Mouse (Mus musculus) cerebellum, postnatal 14 days (tissue): Measurements from ENCODE around the gene Esyt1.
"Not testable (repeated sequence)": the region's sequence is repeated elsewhere in the genome, so short reads cannot be mapped to it uniquely, and the experiment has no call there.

Source experiments
- DNase-seq, 2 experiments: peaks; one replicate each; pipeline ENCODE4 v3.0.0; 2021; ENCODE audit warnings: mixed read lengths in 2 of 2

Esyt1 gene

GRCm38 (mm10) chr10:128525671-128526308, at the start of gene Esyt1:
TSS of gene Esyt1 (minus strand) at chr10:128525871.
- peak; percentile 90 to 91 for DNase-seq

GRCm38 (mm10) chr10:128575063-128575462, 49.4 kb upstream of the Esyt1 start:
- peak in 1 of 2 experiments; percentile 27 for DNase-seq

- peak; percentile 97 to 98 for DNase-seq
Measured at GRCm38 (mm10) chr10:128565788-128566531, 40.3 kb upstream of the Esyt1 start, which contains the start of gene Pa2g4. TSS of gene Pa2g4 (minus strand) at chr10:128565987.

GRCm38 (mm10) chr10:128565206-128565787, 39.6 kb upstream of the Esyt1 start:
- DNase-seq, result no peak

DNA sequence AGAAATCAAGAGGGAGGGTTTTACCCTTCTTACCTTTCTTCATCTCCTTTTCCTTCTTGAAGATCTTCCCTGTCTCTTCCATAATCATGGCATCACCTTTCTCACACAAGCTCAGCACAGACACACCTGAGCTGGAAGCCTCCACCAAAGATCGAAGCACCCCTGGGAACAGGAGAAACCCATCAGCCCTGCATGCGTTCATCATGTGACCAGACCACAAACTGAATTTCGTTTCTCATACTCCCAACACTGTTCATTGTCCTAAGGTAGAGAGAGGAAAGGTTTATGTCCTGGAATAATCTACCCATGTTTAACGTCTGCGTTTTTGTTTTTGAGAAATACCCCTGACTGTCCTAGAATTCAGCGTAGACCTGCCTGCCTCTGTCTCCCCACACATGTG, 37.9 kb upstream of the Esyt1 start:
- no peak for DNase-seq

- DNase-seq, result no peak
Measured at GRCm38 (mm10) chr10:128556963-128557362, 31.3 kb upstream of the Esyt1 start.

GRCm38 (mm10) chr10:128556286-128556685, 30.6 kb upstream of the Esyt1 start:
- DNase-seq, result no peak

DNA sequence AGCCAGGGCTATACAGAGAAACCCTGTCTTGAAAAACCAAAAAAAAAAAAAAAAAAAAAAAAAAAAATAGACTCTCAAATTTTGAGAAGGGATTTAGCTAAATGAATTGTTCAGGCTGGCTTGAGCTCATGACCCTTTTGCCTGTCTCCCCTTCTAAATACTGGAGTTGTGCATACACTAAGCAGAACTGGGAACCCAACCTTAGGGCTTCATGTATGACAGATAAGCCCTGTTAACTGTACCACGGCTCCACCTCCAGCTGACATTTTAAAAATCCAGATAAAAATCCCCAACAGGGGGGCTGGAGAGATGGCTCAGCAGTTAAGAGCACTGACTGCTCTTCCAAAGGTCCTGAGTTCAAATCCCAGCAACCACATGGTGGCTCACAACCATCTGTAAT, 29.9 kb upstream of the Esyt1 start:
- not testable (repeated sequence) for DNase-seq

GRCm38 (mm10) chr10:128550144-128550823, 24.6 kb upstream of the Esyt1 start:
- not testable (repeated sequence) for DNase-seq

- DNase-seq, result peak; percentile 60 to 67
Measured at GRCm38 (mm10) chr10:128549682-128550057, 24.0 kb upstream of the Esyt1 start.

DNA sequence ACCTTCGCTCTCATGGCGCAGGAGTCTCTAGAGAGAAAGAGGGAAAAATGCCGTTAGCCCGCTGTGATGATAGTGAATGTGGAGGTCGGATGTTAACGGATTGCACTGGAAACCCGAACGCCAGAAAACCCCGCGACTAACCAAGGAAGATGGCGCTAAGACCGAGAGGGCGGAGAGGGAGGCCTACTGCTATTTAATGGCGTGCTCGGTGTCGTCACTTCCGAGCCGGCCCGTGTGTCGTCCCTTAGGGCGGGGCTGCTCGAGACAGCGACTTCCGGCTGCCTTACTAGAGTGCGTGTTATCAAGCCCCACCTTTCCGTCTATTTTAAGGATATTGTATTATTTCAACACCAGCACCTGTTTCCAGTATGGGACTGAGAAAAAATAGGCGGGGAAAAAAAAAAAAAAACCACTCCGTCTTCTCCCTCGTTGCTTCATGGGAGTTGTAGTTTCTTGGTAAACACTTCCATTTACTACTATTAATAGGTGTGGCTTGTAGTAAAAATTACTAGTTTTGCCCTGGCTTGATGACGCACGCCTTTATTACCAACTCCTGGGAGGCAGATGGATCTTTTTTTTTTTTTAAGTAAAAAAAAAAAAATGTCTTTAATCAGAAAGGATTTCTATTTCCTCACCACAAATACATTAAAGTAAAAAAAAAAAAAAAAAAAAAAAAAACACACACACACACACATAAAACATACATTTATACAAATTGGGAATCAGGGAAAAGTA, 23.4 kb upstream of the Esyt1 start, which contains the start of gene Rpl41:
TSS of gene Rpl41 (minus strand) at position 359 of the 735 bp plus-strand sequence.
- peak; percentile 92 to 94 for DNase-seq

- DNase-seq, result peak; percentile 38 to 49
Measured at GRCm38 (mm10) chr10:128548051-128548791, 22.6 kb upstream of the Esyt1 start.

DNA sequence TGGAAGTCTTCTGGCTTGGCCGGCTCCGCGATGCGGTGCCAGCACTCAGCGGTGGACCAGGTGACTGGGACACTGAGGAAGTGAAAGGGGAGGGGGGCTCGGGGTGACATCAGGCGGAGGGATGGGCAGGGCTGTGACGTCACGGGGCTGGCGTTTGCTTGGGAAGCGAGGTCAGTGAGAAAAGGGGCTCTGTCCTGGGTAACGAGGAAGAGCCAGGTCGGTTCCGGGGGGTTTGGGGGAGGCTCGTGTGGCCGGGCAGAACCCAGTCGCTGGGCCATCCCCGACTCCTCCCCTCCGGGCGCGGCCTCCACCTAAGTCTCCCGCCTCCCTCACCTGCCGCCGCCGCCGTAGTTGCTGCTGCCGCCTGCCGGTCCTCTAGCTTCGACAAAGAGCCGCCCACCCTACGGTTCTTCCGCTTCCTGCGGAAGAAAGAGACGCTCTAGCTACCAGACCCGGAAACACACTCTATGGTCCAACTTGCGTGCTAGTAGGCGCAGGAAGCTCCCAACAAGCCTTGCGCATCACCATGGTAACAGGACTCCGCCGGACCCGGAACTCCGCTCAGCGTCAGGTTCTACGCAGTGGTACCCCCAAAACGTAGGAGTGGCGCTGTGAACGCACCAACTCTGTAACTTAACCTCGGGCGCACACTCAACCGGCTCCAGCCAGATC, 21.8 kb upstream of the Esyt1 start, which contains the start of gene Zc3h10:
TSS of gene Zc3h10 (minus strand) at position 414 of the 672 bp plus-strand sequence.
- peak; percentile 94 for DNase-seq

DNA sequence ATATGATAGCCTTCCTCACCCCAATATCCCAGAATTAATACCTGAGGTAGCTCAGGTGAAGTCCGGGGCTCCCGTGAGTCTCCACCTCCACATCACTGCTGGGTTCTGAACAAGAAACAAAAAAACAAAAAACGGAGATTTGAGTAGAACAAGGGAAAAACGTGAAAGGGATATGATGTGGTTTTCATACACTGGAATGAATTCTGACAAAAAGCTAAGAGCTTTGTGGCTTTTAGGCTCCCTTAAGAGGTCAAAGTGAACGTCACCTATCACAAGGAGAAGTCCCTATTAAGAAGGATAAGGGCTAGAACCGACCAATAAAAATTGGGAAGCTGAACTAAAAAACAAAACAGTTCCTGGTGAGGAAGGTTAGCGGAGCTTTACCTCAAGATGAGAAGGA, 21.1 kb upstream of the Esyt1 start:
- no peak for DNase-seq

GRCm38 (mm10) chr10:128546361-128546760, 20.7 kb upstream of the Esyt1 start:
- peak in 1 of 2 experiments; percentile 43 for DNase-seq

- DNase-seq, result no peak
Measured at GRCm38 (mm10) chr10:128545570-128545898, 19.9 kb upstream of the Esyt1 start.

GRCm38 (mm10) chr10:128544674-128545569, 19.3 kb upstream of the Esyt1 start:
- DNase-seq, result no peak

DNA sequence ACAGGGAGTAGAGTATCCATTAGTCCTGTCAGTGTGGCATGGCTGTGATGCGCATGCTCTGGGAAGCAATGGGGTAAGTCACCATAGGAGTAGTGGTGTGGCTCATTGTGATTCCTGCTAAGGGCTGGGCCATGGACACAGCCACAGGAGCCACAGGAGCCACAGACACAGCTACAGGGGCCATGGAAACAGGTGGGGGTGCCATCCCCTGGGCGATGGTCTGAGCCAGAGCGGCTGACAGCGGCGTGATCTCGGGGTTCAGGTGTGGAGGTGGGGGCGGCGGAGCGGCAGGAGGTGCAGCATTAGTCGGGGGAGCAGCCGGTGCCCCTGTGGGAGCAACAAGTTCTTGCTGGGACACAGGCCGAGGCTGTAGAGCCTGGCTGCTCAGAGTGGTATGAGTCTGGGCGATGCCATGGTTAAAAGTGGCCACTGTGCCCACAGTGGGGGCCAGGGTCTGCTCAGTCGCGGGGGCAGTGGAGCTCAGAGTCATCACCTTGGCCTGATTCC, 18.5 kb upstream of the Esyt1 start:
- no peak for DNase-seq

- DNase-seq, result no peak
Measured at GRCm38 (mm10) chr10:128543100-128543499, 17.4 kb upstream of the Esyt1 start.
